Mouse (Mus musculus) liver, embryonic 14 days (tissue): ENCODE data around the gene Lpin3. TPM values are rescaled to one million over a fixed set of nuclear protein-coding genes. Genes with fewer than 3 reads are reported as not detected.

ENCODE experiments used
- polyA plus RNA-seq: library from polyadenylated mRNA; depleted of rRNA; stranded (reverse); fragments of >200 nt; gene quantifications from 2 replicates; pipeline ENCODE4 v1.2.3, GENCODE M21; 2012; rRNA removed

Gene Lpin3
- 0.36 and 0.51 TPM in 2 replicates for polyA plus RNA-seq

GRCm38 (mm10) chr2:160880453-160881195 is at the start of gene Lpin3:
Gene Lpin3 (plus strand): TSS chr2:160880670.

GRCm38 (mm10) chr2:160872890-160873382 is 7.5 kb upstream of the Lpin3 start, which contains the start of gene Zhx3:
Gene Zhx3 (minus strand): TSS chr2:160872998.

GRCm38 (mm10) chr2:160912231-160912671 is 31.8 kb downstream of the Lpin3 start, which contains the start of gene Emilin3:
Gene Emilin3 (minus strand): TSS chr2:160912328.

Other genes with a start within 250 kb of the Lpin3 start
- 34.5 and 41.1 TPM in 2 replicates for gene Top1, start 234.8 kb upstream of the Lpin3 start, polyA plus RNA-seq
- gene Plcg1, start 149.4 kb upstream of the Lpin3 start, polyA plus RNA-seq = 5.6 and 5.7 TPM in 2 replicates
- gene Zhx3, start 7.7 kb upstream of the Lpin3 start, polyA plus RNA-seq = 0.79 and 0.84 TPM in 2 replicates
- gene Emilin3, start 31.7 kb downstream of the Lpin3 start, polyA plus RNA-seq = 0.08 and 0.48 TPM in 2 replicates
- 3.1 and 3.2 TPM in 2 replicates for gene Chd6, start 228.4 kb downstream of the Lpin3 start, polyA plus RNA-seq